8 mouse cellular contexts compared by ENCODE assay signal in genomic region chr14:31207070-31207830, GRCm38 (mm10). TPM values are rescaled to one million over a fixed set of nuclear protein-coding genes. Genes with fewer than 3 reads are reported as not detected.
A peak's percentile ranks its signal among the peaks of the same experiment; 100 is the strongest.
DNase-seq lines count a peak whose midpoint lies in the region; ATAC-seq and TF ChIP-seq lines count a peak whose summit lies in the region.

No protein-coding gene starts in this region.

- ATAC-seq in forebrain, embryonic 13.5 days: peak; percentile 36
- no peak for ATAC-seq in limb, embryonic 14.5 days (ENCODE audit: low FRiP score, low read depth)
- peak; percentile 27; the same call in 1 of the 2 replicates for ATAC-seq in neural tube, embryonic 12.5 days (ENCODE audit: low FRiP score, low read depth)

- peaks cover 4% of the 10 kb centered on the region; the same call in 1 of the 2 replicates for H3K27me3 ChIP-seq in forebrain, embryonic 13.5 days
- no peaks in the 10 kb centered on the region for H3K27me3 ChIP-seq in limb, embryonic 14.5 days (ENCODE audit: control insufficient read depth, insufficient read depth, low read length)
- H3K27me3 ChIP-seq in neural tube, embryonic 12.5 days (replicated peaks): no peaks in the 10 kb centered on the region

- peak overlapping the region; percentile 91 for H3K4me3 ChIP-seq in bone marrow, adult 2 months (replicated peaks; ENCODE audit: control insufficient read depth, low read depth, low read length)
- H3K4me3 ChIP-seq in forebrain, embryonic 13.5 days: peak overlapping the region; percentile 56
- H3K4me3 ChIP-seq in limb, embryonic 14.5 days (replicated peaks; ENCODE audit: low read length): peak overlapping the region; percentile 86
- peak overlapping the region; percentile 79 for H3K4me3 ChIP-seq in neural tube, embryonic 12.5 days

- no peaks in the 10 kb centered on the region for H3K9me3 ChIP-seq in forebrain, embryonic 13.5 days (replicated peaks)
- H3K9me3 ChIP-seq in limb, embryonic 14.5 days (ENCODE audit: control insufficient read depth, low read length): no peaks in the 10 kb centered on the region
- H3K9me3 ChIP-seq in neural tube, embryonic 12.5 days: no peaks in the 10 kb centered on the region

- no peak for TF ChIP-seq POLR2A in bone marrow, adult 2 months (IDR thresholded peaks at IDR 0.05; ENCODE audit: borderline replicate concordance, control insufficient read depth, low read depth, low read length)
- TF ChIP-seq POLR2A in limb, embryonic 14.5 days (IDR thresholded peaks at IDR 0.05; ENCODE audit: borderline replicate concordance, extremely low read depth, insufficient read depth, insufficient read length): no peak

- WGBS in bone marrow, adult 2 months: 66% methylated on average over 13 of the region's 13 CpGs
- 84% methylated on average over 13 of the region's 13 CpGs for WGBS in forebrain, embryonic 13.5 days
- 81% methylated on average over 13 of the region's 13 CpGs for WGBS in limb, embryonic 14.5 days
- WGBS in neural tube, embryonic 12.5 days: 84% methylated on average over 13 of the region's 13 CpGs

- peak overlapping the region; percentile 97 for H3K4me2 ChIP-seq in forebrain, embryonic 13.5 days
- H3K4me2 ChIP-seq in limb, embryonic 14.5 days (replicated peaks; ENCODE audit: low read depth, low read length, severe bottlenecking): peak overlapping the region; percentile 64
- H3K4me2 ChIP-seq in neural tube, embryonic 12.5 days (replicated peaks): peak overlapping the region; percentile 71

- peak overlapping the region; percentile 75 for H3K27ac ChIP-seq in bone marrow, adult 2 months (ENCODE audit: control insufficient read depth, insufficient read depth, low read depth, low read length, poor library complexity)
- H3K27ac ChIP-seq in forebrain, embryonic 13.5 days: peak overlapping the region; percentile 87; the same call in 1 of the 2 replicates
- no peak overlapping the region for H3K27ac ChIP-seq in limb, embryonic 14.5 days (replicated peaks; ENCODE audit: low read depth, low read length)
- H3K27ac ChIP-seq in neural tube, embryonic 12.5 days: peak overlapping the region; percentile 59; the same call in 1 of the 2 replicates

- TF ChIP-seq CTCF in bone marrow, adult 2 months (IDR thresholded peaks at IDR 0.05; ENCODE audit: control insufficient read depth, insufficient read depth, low read length): no peak

- peaks cover 4% of the 10 kb centered on the region for H3K4me1 ChIP-seq in bone marrow, adult 2 months (ENCODE audit: control insufficient read depth, insufficient read depth, low read length)
- peaks cover 26% of the 10 kb centered on the region for H3K4me1 ChIP-seq in forebrain, embryonic 13.5 days
- peaks cover 11% of the 10 kb centered on the region for H3K4me1 ChIP-seq in limb, embryonic 14.5 days (ENCODE audit: control insufficient read depth, insufficient read depth, low read length)
- H3K4me1 ChIP-seq in neural tube, embryonic 12.5 days: peaks cover 15% of the 10 kb centered on the region

- H3K36me3 ChIP-seq in forebrain, embryonic 13.5 days (ENCODE audit: poor library complexity, severe bottlenecking): peaks cover 25% of the 10 kb centered on the region
- H3K36me3 ChIP-seq in limb, embryonic 14.5 days (ENCODE audit: control insufficient read depth, insufficient read depth, low read length): peaks cover 27% of the 10 kb centered on the region
- peaks cover 20% of the 10 kb centered on the region for H3K36me3 ChIP-seq in neural tube, embryonic 12.5 days

- DNase-seq in kidney, adult 11 months: peak; percentile 36
- no peak for DNase-seq in kidney, adult 8-10 months
- no peak for DNase-seq in limb, embryonic 14.5 days (ENCODE audit: low spot score)
- no peak for DNase-seq in T-cell, adult 2 months (ENCODE audit: low spot score)
- no peak for DNase-seq in thymus, postnatal 14 days

- H3K9ac ChIP-seq in forebrain, embryonic 13.5 days: peak overlapping the region; percentile 94
- peak overlapping the region; percentile 96 for H3K9ac ChIP-seq in limb, embryonic 14.5 days (ENCODE audit: low read depth, low read length, severe bottlenecking)
- H3K9ac ChIP-seq in neural tube, embryonic 12.5 days: peak overlapping the region; percentile 87; the same call in 1 of the 2 replicates

RNA-seq across cellular contexts. Expression of gene Tnnc1, which starts 0.9 kb away (rescaled TPM):
- 4.2 TPM in 1 of 2 replicates, not detected in the other for polyA plus RNA-seq in bone marrow, adult 2 months (2011; ENCODE audit: insufficient read depth, insufficient read length, low replicate concordance, missing spikeins)
- 0.84 and 2.2 TPM in 2 replicates for polyA plus RNA-seq in forebrain, embryonic 13.5 days (2015; fragmentation: Nextera tagmentation; extraction: Ambion mirVana)
- polyA plus RNA-seq in limb, embryonic 14.5 days (2012; rRNA removed): 301 and 458 TPM in 2 replicates
- polyA plus RNA-seq in limb, embryonic 14.5 days (2014; fragmentation: Nextera tagmentation; extraction: Ambion mirVana): 374 and 483 TPM in 2 replicates
- 44.2 and 62.0 TPM in 2 replicates for polyA plus RNA-seq in neural tube, embryonic 12.5 days (2016; fragmentation: Nextera tagmentation; extraction: Ambion mirVana)

RNA-seq across cellular contexts. Expression of gene Nisch, which starts 9.5 kb away (rescaled TPM):
- polyA plus RNA-seq in bone marrow, adult 2 months (2011; ENCODE audit: insufficient read depth, insufficient read length, low replicate concordance, missing spikeins): 102 and 233 TPM in 2 replicates
- 298 and 341 TPM in 2 replicates for polyA plus RNA-seq in forebrain, embryonic 13.5 days (2015; fragmentation: Nextera tagmentation; extraction: Ambion mirVana)
- polyA plus RNA-seq in limb, embryonic 14.5 days (2012; rRNA removed): 514 and 640 TPM in 2 replicates
- 339 and 378 TPM in 2 replicates for polyA plus RNA-seq in limb, embryonic 14.5 days (2014; fragmentation: Nextera tagmentation; extraction: Ambion mirVana)
- polyA plus RNA-seq in neural tube, embryonic 12.5 days (2016; fragmentation: Nextera tagmentation; extraction: Ambion mirVana): 419 and 436 TPM in 2 replicates

RNA-seq across cellular contexts. Expression of gene Sema3g, which starts 10.4 kb away (rescaled TPM):
- 1.1 and 2.7 TPM in 2 replicates for polyA plus RNA-seq in bone marrow, adult 2 months (2011; ENCODE audit: insufficient read depth, insufficient read length, low replicate concordance, missing spikeins)
- 0.57 and 0.58 TPM in 2 replicates for polyA plus RNA-seq in forebrain, embryonic 13.5 days (2015; fragmentation: Nextera tagmentation; extraction: Ambion mirVana)
- polyA plus RNA-seq in limb, embryonic 14.5 days (2012; rRNA removed): 3.7 and 4.0 TPM in 2 replicates
- polyA plus RNA-seq in limb, embryonic 14.5 days (2014; fragmentation: Nextera tagmentation; extraction: Ambion mirVana): 0.25 and 0.29 TPM in 2 replicates
- polyA plus RNA-seq in neural tube, embryonic 12.5 days (2016; fragmentation: Nextera tagmentation; extraction: Ambion mirVana): 1.6 and 1.9 TPM in 2 replicates

RNA-seq across cellular contexts. Expression of gene Stab1, which starts 38.8 kb away (rescaled TPM):
- polyA plus RNA-seq in bone marrow, adult 2 months (2011; ENCODE audit: insufficient read depth, insufficient read length, low replicate concordance, missing spikeins): 56.3 and 73.4 TPM in 2 replicates
- polyA plus RNA-seq in forebrain, embryonic 13.5 days (2015; fragmentation: Nextera tagmentation; extraction: Ambion mirVana): 13.5 and 16.3 TPM in 2 replicates
- 68.5 and 81.8 TPM in 2 replicates for polyA plus RNA-seq in limb, embryonic 14.5 days (2012; rRNA removed)
- 59.5 and 64.4 TPM in 2 replicates for polyA plus RNA-seq in limb, embryonic 14.5 days (2014; fragmentation: Nextera tagmentation; extraction: Ambion mirVana)
- 26.0 and 27.3 TPM in 2 replicates for polyA plus RNA-seq in neural tube, embryonic 12.5 days (2016; fragmentation: Nextera tagmentation; extraction: Ambion mirVana)

RNA-seq across cellular contexts. Expression of gene Phf7, which starts 43.9 kb away (rescaled TPM):
- polyA plus RNA-seq in bone marrow, adult 2 months (2011; ENCODE audit: insufficient read depth, insufficient read length, low replicate concordance, missing spikeins): 4.5 and 9.9 TPM in 2 replicates
- 13.2 and 14.7 TPM in 2 replicates for polyA plus RNA-seq in forebrain, embryonic 13.5 days (2015; fragmentation: Nextera tagmentation; extraction: Ambion mirVana)
- polyA plus RNA-seq in limb, embryonic 14.5 days (2012; rRNA removed): 9.5 and 10.5 TPM in 2 replicates
- 11.8 and 12.3 TPM in 2 replicates for polyA plus RNA-seq in limb, embryonic 14.5 days (2014; fragmentation: Nextera tagmentation; extraction: Ambion mirVana)
- 12.4 and 13.9 TPM in 2 replicates for polyA plus RNA-seq in neural tube, embryonic 12.5 days (2016; fragmentation: Nextera tagmentation; extraction: Ambion mirVana)
